Mouse (Mus musculus): Measurements from ENCODE around the gene Fosl1. TPM values are rescaled to one million over a fixed set of nuclear protein-coding genes. Genes with fewer than 3 reads are reported as not detected.

Gene Fosl1
- polyA plus RNA-seq, 1 experiment from 2014 or later: not detected

DNA sequence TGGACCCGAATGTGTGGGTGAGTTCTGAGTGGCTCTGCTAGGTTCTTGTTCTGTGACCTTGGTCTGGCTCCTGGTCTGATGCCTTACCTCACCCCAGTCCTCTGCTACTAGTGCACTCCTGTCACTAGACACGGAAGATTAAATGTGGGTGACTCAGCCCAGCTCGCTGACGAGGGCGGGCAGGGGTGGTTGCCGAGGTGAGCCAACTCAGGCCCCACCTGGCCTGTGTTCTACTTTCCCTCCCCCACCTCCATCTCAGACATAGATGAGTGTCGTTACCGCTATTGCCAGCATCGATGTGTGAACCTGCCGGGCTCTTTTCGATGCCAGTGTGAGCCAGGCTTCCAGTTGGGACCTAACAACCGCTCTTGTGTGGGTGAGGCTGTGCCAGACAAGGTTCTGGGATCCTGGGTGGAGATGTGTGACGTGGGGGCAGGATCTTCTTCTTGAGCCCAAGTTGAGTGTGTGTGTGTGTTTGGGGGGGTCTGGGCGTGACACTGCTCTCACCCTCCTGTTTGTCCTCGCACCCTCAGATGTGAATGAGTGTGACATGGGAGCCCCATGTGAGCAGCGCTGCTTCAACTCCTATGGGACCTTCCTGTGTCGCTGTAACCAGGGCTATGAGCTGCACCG lies 30.4 kb downstream of the Fosl1 start:
- H3K4me3 ChIP-seq (ENCODE audit: low read depth, low read length): no peak overlapping the region
- no peaks in the 10 kb centered on the region for H3K36me3 ChIP-seq (ENCODE audit: control insufficient read depth, insufficient read depth, low read length)

DNA sequence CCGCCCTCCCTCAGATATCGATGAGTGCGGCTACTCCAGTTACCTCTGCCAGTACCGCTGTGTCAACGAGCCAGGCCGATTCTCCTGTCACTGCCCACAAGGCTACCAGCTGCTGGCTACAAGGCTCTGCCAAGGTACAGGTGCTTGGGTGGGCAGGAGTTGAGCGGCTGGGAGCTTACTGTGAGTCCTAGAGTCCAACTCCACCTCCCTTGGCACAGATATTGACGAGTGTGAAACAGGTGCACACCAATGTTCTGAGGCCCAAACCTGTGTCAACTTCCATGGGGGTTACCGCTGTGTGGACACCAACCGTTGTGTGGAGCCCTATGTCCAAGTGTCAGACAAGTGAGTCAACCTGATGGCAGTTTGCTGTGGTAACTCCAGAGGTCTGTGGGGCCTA lies 32.7 kb downstream of the Fosl1 start:
- no peak overlapping the region for H3K4me3 ChIP-seq (ENCODE audit: low read depth, low read length)
- 0 out of 2 replicates have a peak, but pooled peaks cover 5% of the 10 kb centered on the region for H3K36me3 ChIP-seq (ENCODE audit: control insufficient read depth, insufficient read depth, low read length)
- WGBS: 90% methylated on average over 10 of the region's 10 CpGs
- H3K4me2 ChIP-seq (replicated peaks; ENCODE audit: low read depth, low read length): no peak overlapping the region
- no peak overlapping the region for H3K9ac ChIP-seq (ENCODE audit: low read depth, low read length)
- no peak overlapping the region for H3K27ac ChIP-seq (ENCODE audit: low read depth, low read length)
- DNase-seq (ENCODE audit: low spot score): no peak
- 0 out of 2 replicates have a peak, but pooled peaks cover 3% of the 10 kb centered on the region for H3K4me1 ChIP-seq (replicated peaks; ENCODE audit: control insufficient read depth, insufficient read depth, low read length)
- H3K27me3 ChIP-seq (ENCODE audit: control insufficient read depth, insufficient read depth, low read length): no peaks in the 10 kb centered on the region
- H3K9me3 ChIP-seq (ENCODE audit: control insufficient read depth, low read length): no peaks in the 10 kb centered on the region
- ATAC-seq (ENCODE audit: low FRiP score): no peak

More for the DNA sequence above, 30.4 kb downstream of the Fosl1 start:
- H3K9me3 ChIP-seq (ENCODE audit: control insufficient read depth, low read length): no peaks in the 10 kb centered on the region
- H3K4me1 ChIP-seq (replicated peaks; ENCODE audit: control insufficient read depth, insufficient read depth, low read length): peaks cover 7% of the 10 kb centered on the region
- no peaks in the 10 kb centered on the region for H3K27me3 ChIP-seq (ENCODE audit: control insufficient read depth, insufficient read depth, low read length)
- no peak overlapping the region for H3K27ac ChIP-seq (ENCODE audit: low read depth, low read length)
- no peak overlapping the region for H3K9ac ChIP-seq (ENCODE audit: low read depth, low read length)
- no peak for DNase-seq (ENCODE audit: low spot score)
- no peak overlapping the region for H3K4me2 ChIP-seq (replicated peaks; ENCODE audit: low read depth, low read length)
- WGBS: 88% methylated on average over 18 of the region's 18 CpGs
- ATAC-seq (ENCODE audit: low FRiP score): no peak

DNA sequence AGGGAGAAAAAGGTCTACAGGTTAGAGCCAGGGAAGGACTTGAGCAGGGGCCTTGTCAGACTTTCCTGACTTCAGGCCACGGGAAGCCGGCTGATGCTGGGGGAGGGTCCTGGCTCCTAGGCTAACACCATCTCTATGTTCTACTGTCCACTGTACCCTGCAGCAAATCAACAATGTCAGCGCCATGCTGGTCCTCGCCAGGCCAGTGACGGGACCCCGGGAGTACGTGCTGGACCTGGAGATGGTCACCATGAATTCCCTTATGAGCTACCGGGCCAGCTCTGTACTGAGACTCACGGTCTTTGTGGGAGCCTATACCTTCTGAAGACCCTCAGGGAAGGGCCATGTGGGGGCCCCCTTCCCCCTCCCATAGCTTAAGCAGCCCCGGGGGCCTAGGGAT lies 34.1 kb downstream of the Fosl1 start:
- no peak overlapping the region for H3K4me2 ChIP-seq (replicated peaks; ENCODE audit: low read depth, low read length)
- DNase-seq (ENCODE audit: low spot score): no peak
- H3K27me3 ChIP-seq (ENCODE audit: control insufficient read depth, insufficient read depth, low read length): no peaks in the 10 kb centered on the region
- no peaks in the 10 kb centered on the region for H3K4me1 ChIP-seq (replicated peaks; ENCODE audit: control insufficient read depth, insufficient read depth, low read length)
- 0 out of 2 replicates have a peak, but pooled peaks cover 5% of the 10 kb centered on the region for H3K36me3 ChIP-seq (ENCODE audit: control insufficient read depth, insufficient read depth, low read length)
- H3K9ac ChIP-seq (ENCODE audit: low read depth, low read length): no peak overlapping the region
- no peaks in the 10 kb centered on the region for H3K9me3 ChIP-seq (ENCODE audit: control insufficient read depth, low read length)
- no peak for ATAC-seq (ENCODE audit: low FRiP score)
- no peak overlapping the region for H3K4me3 ChIP-seq (ENCODE audit: low read depth, low read length)
- 86% methylated on average over 10 of the region's 10 CpGs for WGBS
- no peak overlapping the region for H3K27ac ChIP-seq (ENCODE audit: low read depth, low read length)

DNA sequence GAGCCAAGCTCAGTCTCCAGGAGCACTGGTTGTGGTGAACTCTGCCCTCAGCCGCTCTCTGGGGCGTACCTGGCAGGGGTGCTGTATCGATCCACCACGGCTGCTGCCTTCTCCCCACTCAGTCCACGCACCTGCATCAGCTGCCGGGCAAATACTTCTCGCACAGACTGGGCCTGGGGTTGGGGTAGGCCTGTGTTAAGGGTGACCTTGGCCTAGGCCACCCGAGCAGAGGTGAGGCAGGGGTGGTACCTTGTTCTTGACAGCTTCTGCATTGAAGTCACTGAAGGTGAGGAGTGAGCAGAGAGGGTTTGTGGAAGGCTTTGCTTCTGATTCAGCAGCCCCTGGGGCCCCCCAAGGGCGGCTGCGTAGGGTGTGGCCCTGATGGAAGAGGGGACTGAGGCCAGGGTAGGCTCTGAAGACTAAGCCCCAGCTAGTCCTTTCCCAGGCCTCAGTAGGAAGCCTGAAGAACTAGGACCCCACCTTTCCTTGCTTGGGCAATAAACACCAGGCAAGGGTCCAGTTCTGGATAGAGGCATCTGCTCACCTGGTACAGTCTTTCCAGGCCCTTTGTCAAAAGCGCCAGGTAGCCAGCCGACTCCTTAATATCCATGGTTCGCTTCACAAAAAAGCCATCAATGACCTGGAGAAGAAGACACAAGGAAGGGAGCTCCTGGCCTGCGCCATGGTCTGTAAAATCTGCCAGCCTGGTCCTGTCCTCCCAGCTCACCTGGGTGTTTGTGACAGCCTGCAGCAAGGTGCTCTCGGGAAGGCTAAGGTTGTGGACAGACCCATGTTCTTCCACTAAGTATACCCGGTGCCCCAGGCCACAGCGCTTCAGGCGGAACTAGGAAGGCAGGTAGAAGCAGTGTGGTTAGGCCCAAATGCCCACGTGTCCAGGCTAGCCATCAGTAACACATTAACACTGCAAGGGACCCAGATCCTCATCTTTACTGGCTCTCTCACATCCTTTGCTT lies 36.3 kb downstream of the Fosl1 start:
- Histone ChIP-seq H3K4me2 (replicated peaks; ENCODE audit: low read depth, low read length) (no peak overlapping the region), H3K9ac (ENCODE audit: low read depth, low read length) (no peak overlapping the region), H3K9me3 (ENCODE audit: control insufficient read depth, low read length) (no peaks in the 10 kb centered on the region), H3K36me3 (ENCODE audit: control insufficient read depth, insufficient read depth, low read length) (0 out of 2 replicates have a peak, but pooled peaks cover 5% of the 10 kb centered on the region), H3K27me3 (ENCODE audit: control insufficient read depth, insufficient read depth, low read length) (no peaks in the 10 kb centered on the region), H3K27ac (ENCODE audit: low read depth, low read length) (no peak overlapping the region), H3K4me3 (ENCODE audit: low read depth, low read length) (no peak overlapping the region), H3K4me1 (replicated peaks; ENCODE audit: control insufficient read depth, insufficient read depth, low read length) (peaks cover 6% of the 10 kb centered on the region; the same call in 1 of the 2 replicates)
- WGBS: 93% methylated on average over 19 of the region's 19 CpGs
- ATAC-seq (ENCODE audit: low FRiP score) (no peak), DNase-seq (ENCODE audit: low spot score) (no peak)

DNA sequence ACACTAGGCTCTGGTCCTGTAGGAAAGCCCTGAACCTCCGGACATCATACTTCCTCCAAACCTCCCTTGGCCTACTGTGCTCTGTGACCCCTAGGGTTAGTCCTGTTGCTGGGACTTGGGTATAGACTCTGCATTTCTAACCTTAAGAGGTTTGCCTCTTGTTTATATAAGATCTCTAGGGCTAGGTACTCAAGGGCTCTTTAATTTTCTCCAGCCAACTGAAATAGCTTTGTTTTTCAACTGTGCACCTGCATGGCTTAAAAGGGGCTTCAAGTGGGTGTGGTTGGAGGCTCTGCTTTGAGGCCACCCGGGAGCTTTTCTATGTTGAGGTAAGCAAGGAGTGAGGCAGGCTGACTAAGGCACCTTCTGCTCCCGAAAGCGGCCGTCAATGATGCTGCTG lies 37.1 kb downstream of the Fosl1 start:
- H3K9ac ChIP-seq (ENCODE audit: low read depth, low read length): no peak overlapping the region
- ATAC-seq (ENCODE audit: low FRiP score) (no peak), DNase-seq (ENCODE audit: low spot score) (no peak)
- 93% methylated on average over 5 of the region's 5 CpGs for WGBS
- no peaks in the 10 kb centered on the region for H3K27me3 ChIP-seq (ENCODE audit: control insufficient read depth, insufficient read depth, low read length)
- H3K36me3 ChIP-seq (ENCODE audit: control insufficient read depth, insufficient read depth, low read length): 0 out of 2 replicates have a peak, but pooled peaks cover 5% of the 10 kb centered on the region
- H3K9me3 ChIP-seq (ENCODE audit: control insufficient read depth, low read length): no peaks in the 10 kb centered on the region
- no peak overlapping the region for H3K4me3 ChIP-seq (ENCODE audit: low read depth, low read length)
- H3K4me1 ChIP-seq (replicated peaks; ENCODE audit: control insufficient read depth, insufficient read depth, low read length): peaks cover 6% of the 10 kb centered on the region; the same call in 1 of the 2 replicates
- no peak overlapping the region for H3K4me2 ChIP-seq (replicated peaks; ENCODE audit: low read depth, low read length)
- no peak overlapping the region for H3K27ac ChIP-seq (ENCODE audit: low read depth, low read length)

DNA sequence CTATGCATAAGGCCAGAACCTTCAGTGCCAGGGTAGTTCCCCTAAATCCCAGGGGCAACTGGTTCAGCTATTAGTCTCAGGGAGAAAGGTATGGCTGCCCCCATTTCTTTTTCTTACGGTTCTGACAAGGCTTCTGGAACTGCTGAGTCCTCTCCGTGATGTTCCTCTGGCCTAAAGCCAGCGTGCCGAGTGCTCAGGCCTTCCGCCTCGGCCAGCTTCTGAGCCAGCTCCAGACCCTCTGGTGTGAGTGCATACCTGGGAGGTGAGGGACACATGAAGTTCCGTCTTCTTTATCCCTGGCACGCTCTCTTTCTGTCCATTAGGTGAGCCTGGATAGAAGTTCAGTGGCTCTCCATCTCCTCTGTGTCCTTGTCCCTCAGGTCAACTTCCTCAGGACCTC lies 38.0 kb downstream of the Fosl1 start:
- H3K4me1 ChIP-seq (replicated peaks; ENCODE audit: control insufficient read depth, insufficient read depth, low read length): peaks cover 6% of the 10 kb centered on the region; the same call in 1 of the 2 replicates
- H3K9me3 ChIP-seq (ENCODE audit: control insufficient read depth, low read length): no peaks in the 10 kb centered on the region
- ATAC-seq (ENCODE audit: low FRiP score): no peak
- no peak overlapping the region for H3K9ac ChIP-seq (ENCODE audit: low read depth, low read length)
- DNase-seq (ENCODE audit: low spot score): no peak
- H3K4me3 ChIP-seq (ENCODE audit: low read depth, low read length): no peak overlapping the region
- H3K4me2 ChIP-seq (replicated peaks; ENCODE audit: low read depth, low read length): no peak overlapping the region
- H3K27ac ChIP-seq (ENCODE audit: low read depth, low read length): no peak overlapping the region
- 0 out of 2 replicates have a peak, but pooled peaks cover 5% of the 10 kb centered on the region for H3K36me3 ChIP-seq (ENCODE audit: control insufficient read depth, insufficient read depth, low read length)
- WGBS: 98% methylated on average over 8 of the region's 8 CpGs
- H3K27me3 ChIP-seq (ENCODE audit: control insufficient read depth, insufficient read depth, low read length): no peaks in the 10 kb centered on the region

DNA sequence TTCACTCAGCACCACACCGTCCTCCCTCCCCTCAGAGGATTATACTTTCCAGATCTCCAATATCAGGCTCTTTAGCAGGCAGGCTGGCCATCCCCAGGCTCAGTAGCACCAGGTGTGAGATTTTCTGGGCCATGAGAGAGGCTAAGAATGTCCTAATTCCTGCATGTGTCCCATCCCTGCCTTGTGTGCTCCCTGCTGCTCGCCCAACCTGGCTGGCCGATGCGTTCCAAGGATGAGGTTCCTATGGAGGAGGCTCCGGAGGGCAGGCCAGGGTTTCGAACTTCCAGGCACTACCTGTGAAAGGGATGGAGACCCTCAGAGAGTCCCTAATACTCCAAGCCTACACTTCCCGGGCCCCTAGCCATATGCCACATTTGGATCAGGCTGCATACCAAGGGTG lies 38.5 kb downstream of the Fosl1 start:
- Histone ChIP-seq H3K27ac (ENCODE audit: low read depth, low read length) (no peak overlapping the region), H3K9ac (ENCODE audit: low read depth, low read length) (no peak overlapping the region), H3K36me3 (ENCODE audit: control insufficient read depth, insufficient read depth, low read length) (0 out of 2 replicates have a peak, but pooled peaks cover 5% of the 10 kb centered on the region), H3K4me1 (replicated peaks; ENCODE audit: control insufficient read depth, insufficient read depth, low read length) (peaks cover 6% of the 10 kb centered on the region; the same call in 1 of the 2 replicates), H3K4me3 (ENCODE audit: low read depth, low read length) (no peak overlapping the region), H3K27me3 (ENCODE audit: control insufficient read depth, insufficient read depth, low read length) (no peaks in the 10 kb centered on the region), H3K4me2 (replicated peaks; ENCODE audit: low read depth, low read length) (no peak overlapping the region), H3K9me3 (ENCODE audit: control insufficient read depth, low read length) (no peaks in the 10 kb centered on the region)
- WGBS: 92% methylated on average over 7 of the region's 7 CpGs
- ATAC-seq (ENCODE audit: low FRiP score): no peak
- no peak for DNase-seq (ENCODE audit: low spot score)

DNA sequence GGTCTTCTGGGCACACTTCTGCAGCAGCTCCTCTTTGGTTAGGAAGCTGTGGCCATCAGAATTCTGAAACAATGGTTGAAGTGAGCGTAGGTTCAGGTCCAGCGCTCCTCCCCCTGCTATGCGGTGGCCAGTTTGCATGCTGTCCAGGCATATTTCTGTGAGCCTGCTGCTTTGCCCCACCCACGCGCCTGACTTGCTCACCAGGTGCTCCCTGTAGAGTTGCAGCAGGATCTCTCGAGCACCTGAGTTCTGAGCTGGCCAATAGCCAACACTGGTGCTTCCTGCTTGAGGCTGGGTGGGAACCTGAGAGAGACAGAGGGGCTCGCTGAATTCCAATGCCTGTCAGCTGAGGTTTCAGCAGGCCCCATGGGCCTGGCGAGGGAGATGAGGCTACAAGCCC lies 38.9 kb downstream of the Fosl1 start:
- WGBS: 89% methylated on average over 8 of the region's 8 CpGs
- H3K4me3 ChIP-seq (ENCODE audit: low read depth, low read length): no peak overlapping the region
- no peak overlapping the region for H3K27ac ChIP-seq (ENCODE audit: low read depth, low read length)
- ATAC-seq (ENCODE audit: low FRiP score) (no peak), DNase-seq (ENCODE audit: low spot score) (no peak)
- no peak overlapping the region for H3K9ac ChIP-seq (ENCODE audit: low read depth, low read length)
- H3K9me3 ChIP-seq (ENCODE audit: control insufficient read depth, low read length): no peaks in the 10 kb centered on the region
- H3K27me3 ChIP-seq (ENCODE audit: control insufficient read depth, insufficient read depth, low read length): no peaks in the 10 kb centered on the region
- H3K36me3 ChIP-seq (ENCODE audit: control insufficient read depth, insufficient read depth, low read length): 0 out of 2 replicates have a peak, but pooled peaks cover 5% of the 10 kb centered on the region
- peaks cover 6% of the 10 kb centered on the region; the same call in 1 of the 2 replicates for H3K4me1 ChIP-seq (replicated peaks; ENCODE audit: control insufficient read depth, insufficient read depth, low read length)
- H3K4me2 ChIP-seq (replicated peaks; ENCODE audit: low read depth, low read length): no peak overlapping the region

All from hindbrain, embryonic 11.5 days (tissue).